Mouse (Mus musculus) layer of hippocampus, postnatal 10 days (tissue): ENCODE data around the gene Psme1. TPM values are rescaled to one million over a fixed set of nuclear protein-coding genes. Genes with fewer than 3 reads are reported as not detected.

Source experiments
- DNase-seq, 2 experiments: peaks; one replicate each; pipeline ENCODE4 v3.0.0; 2021; ENCODE audit warnings: low spot score in 2 of 2
- long read RNA-seq: library from polyadenylated mRNA; stranded (forward); transcript quantifications from one replicate; pipeline ENCODE4 v2.0.0, GENCODE M21; 2023
- total RNA-seq, 2 experiments: library from RNA; stranded (reverse); gene quantifications; 2 replicates each; pipeline ENCODE4 v1.2.3; 2021

Psme1 gene
- total RNA-seq = 10 to 100 TPM; 87.3 to 91.8 TPM
- long read RNA-seq, transcript Psme1-210 (12 exons, 882 nt) = minor isoform, 7 of 38 reads
- long read RNA-seq, transcript Psme1-208 (11 exons, 1,112 nt) = major isoform, 22 of 38 reads
- long read RNA-seq, partial matches to known transcripts = 6 of 38 reads
- long read RNA-seq, other reads (novel, unspliced or antisense) = 3 of 38 reads

GRCm38 (mm10) chr14:55577871-55578667, at the start of gene Psme1:
Gene Psme1, plus strand, starts transcription at chr14:55578123.
- DNase-seq = peak; percentile 79 to 85

DNA sequence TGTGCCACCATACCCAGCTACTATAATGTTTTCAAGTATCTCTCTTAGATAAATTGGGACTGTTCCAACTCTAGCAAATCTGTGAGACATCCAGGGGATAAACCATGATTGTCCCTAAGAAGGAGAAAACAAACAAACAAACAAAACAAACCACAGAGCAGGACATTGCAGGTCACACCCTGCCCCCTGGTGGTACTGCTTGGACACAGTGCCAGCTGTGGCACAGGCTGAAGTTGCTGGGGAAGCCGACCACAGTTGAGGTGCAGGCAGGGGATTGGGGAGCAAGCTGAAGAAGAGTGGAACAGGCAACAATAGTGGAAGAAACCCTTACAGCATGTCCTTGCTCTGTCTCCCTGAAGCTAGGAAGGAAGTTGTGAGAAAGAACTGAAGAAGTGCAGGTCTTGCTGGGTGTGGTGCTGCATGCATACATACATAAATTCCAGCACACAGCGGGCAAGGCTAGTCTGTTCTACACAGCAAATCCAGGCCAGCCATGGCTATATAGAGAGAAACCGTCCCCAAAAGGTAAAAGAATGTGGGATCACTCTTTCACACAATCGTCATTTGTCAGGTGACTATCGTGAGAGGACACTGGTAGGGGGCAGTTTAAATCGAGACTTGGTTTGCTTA, 41.7 kb upstream of the Psme1 start:
- DNase-seq = peak in 1 of 2 experiments; percentile 59

DNA sequence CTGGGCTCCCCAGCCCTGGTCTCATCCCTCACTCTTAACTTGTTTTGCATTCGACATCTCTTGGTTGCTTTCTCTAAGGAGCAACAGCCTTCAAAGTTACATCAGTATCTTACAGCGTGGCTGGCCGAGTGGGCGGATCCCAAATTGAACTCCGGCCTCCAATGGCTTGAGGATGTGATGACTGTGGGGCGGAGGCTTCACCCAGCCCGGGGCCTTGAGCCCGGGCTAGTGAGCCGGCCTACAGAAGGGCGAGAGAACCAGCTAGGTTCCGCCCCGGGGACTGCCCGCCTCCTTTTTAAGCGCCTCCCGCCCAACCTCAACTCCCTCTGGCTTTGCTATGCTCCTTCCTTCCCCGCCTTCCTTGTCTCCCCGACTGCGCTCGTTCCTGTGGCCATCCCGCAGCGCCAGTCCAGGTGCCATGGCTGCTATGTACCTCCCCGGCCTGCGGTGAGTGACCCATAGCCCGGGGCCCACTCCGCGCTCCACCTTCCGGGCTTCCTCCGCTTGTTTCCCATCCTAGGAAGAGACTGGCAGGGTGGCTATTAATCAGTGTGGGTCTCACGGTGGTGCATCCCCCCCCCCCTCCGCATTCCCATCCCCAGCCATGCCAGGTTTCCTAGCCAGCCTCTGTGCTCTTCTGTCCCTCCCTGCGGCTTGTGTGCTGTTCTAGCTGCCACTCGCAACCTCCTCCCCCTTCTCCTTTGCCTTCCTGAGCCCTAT, 37.7 kb upstream of the Psme1 start, which contains the start of gene Pck2:
TSS of gene Pck2 (plus strand) at position 200 of the 720 bp plus-strand sequence.
- peak; percentile 59 to 71 for DNase-seq

DNA sequence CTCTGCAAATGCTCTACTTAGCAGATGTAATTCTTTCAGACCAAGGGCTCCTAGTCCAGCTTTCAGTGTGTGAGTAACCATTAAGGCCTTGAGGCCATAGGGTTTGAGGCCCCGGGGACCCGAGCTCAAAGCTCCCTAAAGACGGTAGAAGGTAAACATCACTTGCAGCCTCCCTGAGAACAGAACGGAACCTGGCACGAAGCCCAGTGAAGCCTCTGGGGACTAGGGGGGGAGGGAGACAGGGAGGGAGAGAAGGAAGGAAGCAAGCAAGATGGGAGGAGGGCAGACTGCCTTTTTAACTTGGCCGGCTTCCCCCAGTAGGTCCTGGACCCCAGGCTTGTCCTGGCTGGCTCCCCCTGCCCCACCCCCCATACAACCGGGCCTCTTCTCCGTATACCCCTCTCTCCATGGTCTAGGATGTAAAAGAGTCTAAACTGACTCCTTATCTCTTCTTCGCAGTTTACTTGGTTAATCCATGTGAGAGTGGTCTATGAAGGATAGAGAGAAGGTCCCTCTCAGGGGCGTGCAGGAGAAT, 37.1 kb upstream of the Psme1 start:
- peak; percentile 75 to 79 for DNase-seq

DNA sequence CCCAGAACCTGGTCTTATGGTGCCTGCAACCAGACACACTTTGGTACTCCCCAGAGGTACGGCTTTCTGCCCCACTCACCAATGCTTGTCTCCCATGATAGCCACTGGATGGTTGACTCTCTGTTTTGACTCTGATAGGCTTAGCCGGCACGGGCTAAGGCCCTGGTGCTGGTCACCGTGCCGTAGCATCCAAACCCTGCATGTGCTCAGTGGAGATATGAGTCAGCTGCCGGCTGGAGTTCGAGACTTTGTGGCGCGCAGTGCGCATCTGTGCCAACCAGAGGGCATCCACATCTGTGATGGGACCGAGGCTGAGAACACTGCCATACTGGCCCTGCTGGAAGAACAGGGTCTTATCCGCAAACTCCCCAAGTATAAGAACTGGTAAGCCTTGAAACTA, 35.7 kb upstream of the Psme1 start:
- DNase-seq = no peak

GRCm38 (mm10) chr14:55544334-55544733, 33.6 kb upstream of the Psme1 start:
- no peak for DNase-seq

- DNase-seq = no peak
Measured at GRCm38 (mm10) chr14:55550191-55550590, 27.7 kb upstream of the Psme1 start.

DNA sequence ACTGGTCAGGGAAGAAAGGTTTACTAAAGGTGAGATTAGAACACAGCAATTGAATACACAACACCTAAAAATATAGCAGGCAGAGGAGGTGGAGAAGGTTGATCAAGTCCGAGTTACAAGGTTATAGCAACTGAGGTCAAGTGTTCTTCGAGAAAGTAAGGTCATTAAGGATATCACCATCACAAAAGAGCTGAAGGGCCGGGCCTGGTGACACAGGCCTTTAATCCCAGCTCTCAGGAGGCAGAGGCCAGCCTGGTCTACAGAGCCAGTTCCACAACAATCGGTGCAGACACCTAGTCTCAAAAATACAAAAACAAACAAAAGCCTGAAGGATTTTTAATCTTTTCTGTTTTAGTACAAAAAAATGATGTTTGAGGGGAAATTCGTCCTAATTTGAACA, 26.6 kb upstream of the Psme1 start:
- DNase-seq = no peak

- DNase-seq = no peak
Measured at GRCm38 (mm10) chr14:55551794-55552193, 26.1 kb upstream of the Psme1 start.

DNA sequence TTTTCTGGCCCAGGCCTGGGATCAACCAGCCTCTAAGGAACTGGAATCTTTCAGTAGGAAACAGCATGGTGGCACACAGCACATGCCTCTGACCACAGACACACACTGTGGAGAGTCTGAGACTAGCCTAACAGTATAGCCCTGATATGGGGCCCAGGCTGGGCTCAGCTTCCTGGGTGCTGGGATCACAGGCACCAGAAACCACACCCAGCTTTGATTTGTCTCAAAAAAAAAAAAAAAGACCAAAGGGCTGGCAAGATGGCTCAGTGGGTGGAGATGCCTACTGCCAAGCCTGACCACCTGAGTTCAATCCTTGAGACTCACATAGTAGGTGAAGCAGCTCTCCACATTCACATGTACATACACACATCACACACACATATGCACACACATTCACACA, 23.3 kb upstream of the Psme1 start:
- DNase-seq = no peak

- DNase-seq = no peak
Measured at GRCm38 (mm10) chr14:55555788-55556187, 22.1 kb upstream of the Psme1 start.

- DNase-seq = peak; percentile 83 to 84
Measured at GRCm38 (mm10) chr14:55557003-55557402, 20.9 kb upstream of the Psme1 start.

DNA sequence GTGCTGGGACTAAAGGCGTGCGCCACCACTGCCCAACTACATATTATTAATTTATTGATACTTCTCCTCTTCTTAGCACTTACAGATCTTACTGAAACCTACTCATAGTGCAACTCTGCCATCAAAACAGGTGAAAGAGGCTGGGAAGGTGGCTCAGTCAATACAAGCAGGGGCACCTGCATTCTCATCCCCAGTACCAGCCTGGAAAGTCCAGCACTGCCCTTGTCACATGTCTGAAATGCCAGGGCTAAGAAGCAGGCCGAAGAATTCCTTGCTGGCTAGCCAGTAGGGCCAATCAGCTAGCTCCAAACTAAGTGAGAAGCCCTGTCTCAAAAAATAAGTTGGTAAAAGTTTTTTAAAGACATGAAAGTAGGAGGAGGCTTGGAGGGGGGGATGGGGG, 20.3 kb upstream of the Psme1 start:
- no peak for DNase-seq

DNA sequence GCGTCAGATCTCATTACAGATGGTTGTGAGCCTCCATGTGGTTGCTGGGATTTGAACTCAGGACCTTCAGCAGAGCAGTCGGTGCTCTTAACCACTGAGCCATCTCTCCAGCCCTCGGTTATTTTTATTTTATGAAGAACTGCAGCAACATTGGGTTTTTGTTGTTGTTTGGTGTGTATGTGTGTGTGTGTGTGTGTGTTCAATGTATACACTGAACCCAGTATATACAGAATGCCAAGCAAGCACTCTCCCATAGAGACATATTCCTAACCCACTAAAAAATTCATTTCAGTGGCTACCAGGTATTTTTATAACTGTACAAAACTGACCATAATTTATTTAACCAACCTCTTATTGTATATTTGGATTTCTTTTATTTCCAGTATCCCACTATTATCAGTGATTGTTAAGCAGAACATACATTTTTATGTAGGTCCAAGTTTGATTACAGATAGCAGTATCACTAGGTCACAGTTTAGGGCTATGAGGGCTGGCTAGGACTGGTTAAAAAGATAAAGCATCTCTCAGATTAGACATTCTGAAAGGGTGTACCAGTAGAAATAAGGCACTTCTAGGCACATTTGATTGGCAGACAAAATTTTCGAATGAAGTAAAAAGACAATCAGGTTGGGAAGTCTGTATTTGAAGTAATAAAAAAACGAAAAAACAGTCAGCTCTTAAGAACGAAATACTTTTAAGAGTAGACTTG, 19.0 kb upstream of the Psme1 start:
- DNase-seq = no peak

- DNase-seq = peak; percentile 89 to 91
Measured at GRCm38 (mm10) chr14:55559799-55560201, 18.1 kb upstream of the Psme1 start, which contains the start of gene Dcaf11. Gene Dcaf11, plus strand, starts transcription at chr14:55560006.

- peak; percentile 98 for DNase-seq
Measured at GRCm38 (mm10) chr14:55560202-55561073, 17.5 kb upstream of the Psme1 start, which contains the start of gene A730061H03Rik. Gene A730061H03Rik, minus strand, starts transcription at chr14:55560406.

DNA sequence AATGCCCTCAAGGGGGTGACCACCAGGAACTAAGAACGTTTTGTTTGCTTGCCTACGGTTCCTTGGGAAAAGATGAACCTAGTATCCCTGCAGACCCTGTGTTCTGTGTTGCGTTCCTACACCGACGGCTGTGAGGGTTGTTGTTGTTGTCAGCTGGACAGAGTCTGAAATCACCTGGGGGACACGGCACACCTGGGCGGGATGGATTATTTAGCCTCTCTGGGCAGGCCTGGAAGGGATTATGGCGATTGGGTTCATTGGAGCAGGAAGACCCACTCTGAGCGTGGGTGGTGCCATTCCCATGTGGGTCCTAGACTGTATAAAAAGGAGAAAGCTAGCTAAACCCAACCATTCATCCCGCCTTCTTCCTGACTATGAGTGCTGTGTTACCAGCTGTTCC, 16.1 kb upstream of the Psme1 start:
- no peak for DNase-seq

GRCm38 (mm10) chr14:55563249-55563648, 14.7 kb upstream of the Psme1 start:
- DNase-seq = no peak

DNA sequence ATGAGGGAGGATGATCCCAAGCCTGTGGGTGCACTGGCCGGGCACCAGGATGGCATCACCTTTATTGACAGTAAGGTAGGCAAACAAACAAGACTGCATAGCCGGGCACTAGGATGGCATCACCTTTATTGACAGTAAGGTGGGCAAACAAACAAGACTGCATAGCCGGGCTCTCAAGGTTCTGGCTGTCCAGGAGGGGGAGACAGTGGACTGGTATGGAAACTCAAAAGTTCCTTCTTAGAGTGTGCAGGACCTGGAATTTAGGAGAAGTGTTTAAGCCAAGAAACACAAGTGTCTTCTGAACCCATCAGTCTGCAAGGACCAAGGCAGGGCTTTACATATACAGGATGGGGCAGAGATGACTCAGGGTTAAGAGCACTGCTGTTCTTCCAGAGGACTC, 12.2 kb upstream of the Psme1 start:
- no peak for DNase-seq

GRCm38 (mm10) chr14:55567496-55567895, 10.4 kb upstream of the Psme1 start:
- DNase-seq = no peak
